Mouse (Mus musculus): ENCODE measurements around the gene Cmtm6.
"Not testable (repeated sequence)": the region's sequence is repeated elsewhere in the genome, so short reads cannot be mapped to it uniquely, and the experiment has no call there.

Cmtm6 gene

GRCm38 (mm10) chr9:114731011-114731755, at the start of gene Cmtm6:
Gene Cmtm6, plus strand, starts transcription at chr9:114731116.
- peak; percentile 98 for DNase-seq (ENCODE audit: low spot score)

- DNase-seq (ENCODE audit: low spot score), result no peak
Observed at GRCm38 (mm10) chr9:114682193-114682592, 48.7 kb upstream of the Cmtm6 start.

GRCm38 (mm10) chr9:114686245-114686644, 44.7 kb upstream of the Cmtm6 start:
- no peak for DNase-seq (ENCODE audit: low spot score)

GRCm38 (mm10) chr9:114687639-114688038, 43.3 kb upstream of the Cmtm6 start:
- DNase-seq (ENCODE audit: low spot score), result no peak

GRCm38 (mm10) chr9:114688252-114688952, 42.5 kb upstream of the Cmtm6 start, which contains the start of gene Dync1li1:
Gene Dync1li1, plus strand, starts transcription at chr9:114688790.
- DNase-seq (ENCODE audit: low spot score), result peak; percentile 99

GRCm38 (mm10) chr9:114688953-114689407, 41.9 kb upstream of the Cmtm6 start:
- no peak for DNase-seq (ENCODE audit: low spot score)

- DNase-seq (ENCODE audit: low spot score), result no peak
Observed at GRCm38 (mm10) chr9:114690119-114690601, 40.8 kb upstream of the Cmtm6 start.

GRCm38 (mm10) chr9:114691112-114691511, 39.8 kb upstream of the Cmtm6 start:
- no peak for DNase-seq (ENCODE audit: low spot score)

GRCm38 (mm10) chr9:114695662-114696061, 35.3 kb upstream of the Cmtm6 start:
- not testable (repeated sequence) for DNase-seq (ENCODE audit: low spot score)

- DNase-seq (ENCODE audit: low spot score), result no peak
Observed at GRCm38 (mm10) chr9:114697072-114697471, 33.8 kb upstream of the Cmtm6 start.

GRCm38 (mm10) chr9:114697926-114698325, 33.0 kb upstream of the Cmtm6 start:
- DNase-seq (ENCODE audit: low spot score), result no peak

- DNase-seq (ENCODE audit: low spot score), result no peak
Observed at GRCm38 (mm10) chr9:114699262-114699661, 31.7 kb upstream of the Cmtm6 start.

GRCm38 (mm10) chr9:114699882-114700665, 30.8 kb upstream of the Cmtm6 start:
- DNase-seq (ENCODE audit: low spot score), result no peak

GRCm38 (mm10) chr9:114701031-114701430, 29.9 kb upstream of the Cmtm6 start:
- DNase-seq (ENCODE audit: low spot score), result no peak

- DNase-seq (ENCODE audit: low spot score), result no peak
Observed at GRCm38 (mm10) chr9:114701921-114702320, 29.0 kb upstream of the Cmtm6 start.

- DNase-seq (ENCODE audit: low spot score), result no peak
Observed at GRCm38 (mm10) chr9:114707805-114708204, 23.1 kb upstream of the Cmtm6 start.

- DNase-seq (ENCODE audit: low spot score), result no peak
Observed at GRCm38 (mm10) chr9:114710345-114710744, 20.6 kb upstream of the Cmtm6 start.

GRCm38 (mm10) chr9:114713481-114713880, 17.4 kb upstream of the Cmtm6 start:
- no peak for DNase-seq (ENCODE audit: low spot score)

- no peak for DNase-seq (ENCODE audit: low spot score)
Observed at GRCm38 (mm10) chr9:114716677-114717331, 14.1 kb upstream of the Cmtm6 start.

- DNase-seq (ENCODE audit: low spot score), result peak; percentile 89
Observed at GRCm38 (mm10) chr9:114727315-114727714, 3.6 kb upstream of the Cmtm6 start.

GRCm38 (mm10) chr9:114728432-114728831, 2.5 kb upstream of the Cmtm6 start:
- DNase-seq (ENCODE audit: low spot score), result not testable (repeated sequence)

Measured in retina, embryonic 14.5 days (tissue).